Mouse (Mus musculus) myocyte (in vitro differentiated cells): ENCODE measurements around the gene Gramd1b.

ENCODE experiments used
- MAX ChIP-seq: IDR thresholded peaks from one replicate; pipeline ENCODE4 v1.6.1; 2011; ENCODE audit warnings: low read depth, mild to moderate bottlenecking, control low read depth
- MYOG ChIP-seq, 3 experiments: IDR thresholded peaks; one replicate each; pipeline ENCODE4 v1.6.1; 2011; ENCODE audit warnings: control low read depth in 2 of 3, low read depth in 2 of 3, mild to moderate bottlenecking in 2 of 3; ENCODE audit not compliant: insufficient read length in 2 of 3, control insufficient read depth in 1 of 3, insufficient read depth in 1 of 3
- POLR2A ChIP-seq: IDR thresholded peaks from one replicate; pipeline ENCODE4 v1.6.1; 2011; ENCODE audit warnings: low read depth, mild to moderate bottlenecking, control low read depth, moderate library complexity; ENCODE audit not compliant: insufficient read length
- POLR2AphosphoS2 ChIP-seq: IDR thresholded peaks from one replicate; pipeline ENCODE4 v1.6.1; 2011; ENCODE audit warnings: low read depth, control low read depth; ENCODE audit not compliant: insufficient read length

- no peak for TF ChIP-seq POLR2A
- no peak for TF ChIP-seq MAX
- no peak for TF ChIP-seq MYOG (IDR thresholded peaks at IDR 0.05; ENCODE audit: control insufficient read depth in 1 of 3, insufficient read depth in 1 of 3, insufficient read length in 2 of 3, low read depth in 2 of 3)
- TF ChIP-seq POLR2AphosphoS2: no peak
These were observed 32.6 kb upstream of the Gramd1b start for GRCm38 (mm10) chr9:40563750-40564149.
